In genomic region chr1:44119201-44120073, GRCm38 (mm10) we compare ENCODE assay signal across 7 mouse cellular contexts. TPM values are rescaled to one million over a fixed set of nuclear protein-coding genes. Genes with fewer than 3 reads are reported as not detected.
A peak's percentile ranks its signal among the peaks of the same experiment; 100 is the strongest.
DNase-seq lines count a peak whose midpoint lies in the region; ATAC-seq lines count a peak whose summit lies in the region.

No protein-coding gene starts in this region.

- no peaks in the 10 kb centered on the region for H3K27me3 ChIP-seq in embryonic facial prominence, embryonic 10.5 days (replicated peaks; ENCODE audit: low read depth, poor library complexity, severe bottlenecking)
- no peaks in the 10 kb centered on the region for H3K27me3 ChIP-seq in limb, embryonic 11.5 days (ENCODE audit: control insufficient read depth, insufficient read depth, low read length)
- H3K27me3 ChIP-seq in midbrain, embryonic 13.5 days, result no peaks in the 10 kb centered on the region

- under 1% methylated on average over 43 of the region's 43 CpGs for WGBS in embryonic facial prominence, embryonic 10.5 days
- WGBS in limb, embryonic 11.5 days, result under 1% methylated on average over 39 of the region's 43 CpGs
- WGBS in midbrain, embryonic 13.5 days, result 1% methylated on average over 41 of the region's 43 CpGs

- peak overlapping the region; percentile 53 for H3K4me2 ChIP-seq in limb, embryonic 11.5 days (ENCODE audit: low read depth, severe bottlenecking)
- peak overlapping the region; percentile 65 for H3K4me2 ChIP-seq in midbrain, embryonic 13.5 days (replicated peaks)

- H3K36me3 ChIP-seq in embryonic facial prominence, embryonic 10.5 days (replicated peaks), result peaks cover 43% of the 10 kb centered on the region
- H3K36me3 ChIP-seq in limb, embryonic 11.5 days (ENCODE audit: control insufficient read depth, insufficient read depth, low read length), result peaks cover 7% of the 10 kb centered on the region; the same call in 1 of the 2 replicates
- peaks cover 17% of the 10 kb centered on the region; the same call in 1 of the 2 replicates for H3K36me3 ChIP-seq in midbrain, embryonic 13.5 days

- H3K9ac ChIP-seq in limb, embryonic 11.5 days (ENCODE audit: low read length), result peak overlapping the region; percentile 74
- H3K9ac ChIP-seq in midbrain, embryonic 13.5 days (replicated peaks), result peak overlapping the region; percentile 89

- H3K9me3 ChIP-seq in embryonic facial prominence, embryonic 10.5 days, result no peaks in the 10 kb centered on the region
- no peaks in the 10 kb centered on the region for H3K9me3 ChIP-seq in limb, embryonic 11.5 days (ENCODE audit: control insufficient read depth, low read length)
- no peaks in the 10 kb centered on the region for H3K9me3 ChIP-seq in midbrain, embryonic 13.5 days

- peak; percentile 90 for DNase-seq in adrenal gland, postnatal 10 days
- DNase-seq in embryonic facial prominence, embryonic 10.5 days (ENCODE audit: low spot score), result peak; percentile 89
- DNase-seq in heart, adult 11 months, result peak; percentile 99
- peak; percentile 84 for DNase-seq in kidney, adult 18-20 months
- DNase-seq in limb, embryonic 11.5 days (ENCODE audit: low spot score), result peak; percentile 88
- peak; percentile 35 for DNase-seq in spleen, adult 12 weeks (ENCODE audit: low spot score)

- peak; percentile 90 for ATAC-seq in limb, embryonic 11.5 days (ENCODE audit: insufficient number of reproducible peaks, low FRiP score, low TSS enrichment, low read depth)
- ATAC-seq in midbrain, embryonic 13.5 days, result peak; percentile 91

- peaks cover 21% of the 10 kb centered on the region for H3K4me1 ChIP-seq in embryonic facial prominence, embryonic 10.5 days
- no peaks in the 10 kb centered on the region for H3K4me1 ChIP-seq in limb, embryonic 11.5 days (ENCODE audit: control insufficient read depth, insufficient read depth, low read length)
- H3K4me1 ChIP-seq in midbrain, embryonic 13.5 days (replicated peaks), result peaks cover 31% of the 10 kb centered on the region

- peak overlapping the region; percentile 78 for H3K4me3 ChIP-seq in embryonic facial prominence, embryonic 10.5 days
- peak overlapping the region; percentile 49 for H3K4me3 ChIP-seq in limb, embryonic 11.5 days (ENCODE audit: low read depth, low read length)
- peak overlapping the region; percentile 68 for H3K4me3 ChIP-seq in midbrain, embryonic 13.5 days (replicated peaks)

- peak overlapping the region; percentile 95 for H3K27ac ChIP-seq in embryonic facial prominence, embryonic 10.5 days (replicated peaks)
- peak overlapping the region; percentile 75 for H3K27ac ChIP-seq in limb, embryonic 11.5 days (replicated peaks; ENCODE audit: low read depth, low read length)
- peak overlapping the region; percentile 98 for H3K27ac ChIP-seq in midbrain, embryonic 13.5 days

RNA-seq across cellular contexts. Expression of gene Bivm, which starts 0.7 kb away (rescaled TPM):
- 10 to 100 TPM; 13.2 to 19.4 TPM for total RNA-seq in adrenal gland, postnatal 10 days (2021)
- polyA plus RNA-seq in embryonic facial prominence, embryonic 10.5 days (2016; fragmentation: Nextera tagmentation; extraction: Ambion mirVana), result 25.4 and 26.6 TPM in 2 replicates
- 28.6 and 29.5 TPM in 2 replicates for polyA plus RNA-seq in limb, embryonic 11.5 days (2014; fragmentation: Nextera tagmentation; extraction: Ambion mirVana)
- polyA plus RNA-seq in midbrain, embryonic 13.5 days (2015; fragmentation: Nextera tagmentation; extraction: Ambion mirVana), result 30.5 and 30.8 TPM in 2 replicates

RNA-seq across cellular contexts. Expression of gene Kdelc1, which starts 0.8 kb away (rescaled TPM):
- 10 to 100 TPM; 21.0 to 21.8 TPM for total RNA-seq in adrenal gland, postnatal 10 days (2021)
- polyA plus RNA-seq in embryonic facial prominence, embryonic 10.5 days (2016; fragmentation: Nextera tagmentation; extraction: Ambion mirVana), result 68.2 and 70.1 TPM in 2 replicates
- polyA plus RNA-seq in limb, embryonic 11.5 days (2014; fragmentation: Nextera tagmentation; extraction: Ambion mirVana), result 84.1 and 84.2 TPM in 2 replicates
- polyA plus RNA-seq in midbrain, embryonic 13.5 days (2015; fragmentation: Nextera tagmentation; extraction: Ambion mirVana), result 33.4 and 35.1 TPM in 2 replicates

RNA-seq across cellular contexts. Expression of gene Tex30, which starts 17.2 kb away (rescaled TPM):
- total RNA-seq in adrenal gland, postnatal 10 days (2021), result 10 to 100 TPM; 15.3 to 17.3 TPM
- 106 and 112 TPM in 2 replicates for polyA plus RNA-seq in embryonic facial prominence, embryonic 10.5 days (2016; fragmentation: Nextera tagmentation; extraction: Ambion mirVana)
- 91.1 and 101 TPM in 2 replicates for polyA plus RNA-seq in limb, embryonic 11.5 days (2014; fragmentation: Nextera tagmentation; extraction: Ambion mirVana)
- 62.3 and 66.8 TPM in 2 replicates for polyA plus RNA-seq in midbrain, embryonic 13.5 days (2015; fragmentation: Nextera tagmentation; extraction: Ambion mirVana)

RNA-seq across cellular contexts. Expression of gene Ercc5, which starts 28.1 kb away (rescaled TPM):
- 10 to 100 TPM; 15.8 to 20.3 TPM for total RNA-seq in adrenal gland, postnatal 10 days (2021)
- polyA plus RNA-seq in embryonic facial prominence, embryonic 10.5 days (2016; fragmentation: Nextera tagmentation; extraction: Ambion mirVana), result 21.5 and 24.5 TPM in 2 replicates
- 26.0 and 29.5 TPM in 2 replicates for polyA plus RNA-seq in limb, embryonic 11.5 days (2014; fragmentation: Nextera tagmentation; extraction: Ambion mirVana)
- 39.7 and 40.0 TPM in 2 replicates for polyA plus RNA-seq in midbrain, embryonic 13.5 days (2015; fragmentation: Nextera tagmentation; extraction: Ambion mirVana)

RNA-seq across cellular contexts. Expression of gene Gm8251, which starts 57.7 kb away (rescaled TPM):
- under 1 TPM in 1 of 2 experiments, not detected in 1; 0.03 TPM for total RNA-seq in adrenal gland, postnatal 10 days (2021)
- polyA plus RNA-seq in embryonic facial prominence, embryonic 10.5 days (2016; fragmentation: Nextera tagmentation; extraction: Ambion mirVana), result 0.19 and 0.24 TPM in 2 replicates
- 0.14 and 0.20 TPM in 2 replicates for polyA plus RNA-seq in limb, embryonic 11.5 days (2014; fragmentation: Nextera tagmentation; extraction: Ambion mirVana)
- 0.11 and 0.14 TPM in 2 replicates for polyA plus RNA-seq in midbrain, embryonic 13.5 days (2015; fragmentation: Nextera tagmentation; extraction: Ambion mirVana)

Comparison
In these comparisons a context has a peak if more than half of its experiments do, and no peak if none do; other contexts are left out.
1. Peak in every context shown above with its lines: DNase-seq, ATAC-seq, H3K4me3 ChIP-seq and H3K27ac ChIP-seq.
2. DNase-seq: peak in every context shown above with its lines; median percentile 99 in heart, adult 11 months; 90 in adrenal gland, postnatal 10 days; 89 in embryonic facial prominence, embryonic 10.5 days; 88 in limb, embryonic 11.5 days; 84 in kidney, adult 18-20 months; 35 in spleen, adult 12 weeks.